In genomic region chr7:79053383-79053889, GRCm38 (mm10) we compare ENCODE assay signal across 8 mouse cellular contexts. TPM values are rescaled to one million over a fixed set of nuclear protein-coding genes. Genes with fewer than 3 reads are reported as not detected.
A peak's percentile ranks its signal among the peaks of the same experiment; 100 is the strongest.
DNase-seq lines count a peak whose midpoint lies in the region; ATAC-seq and TF ChIP-seq lines count a peak whose summit lies in the region.

TSS of gene Acan (plus strand) at chr7:79053483.

- peak within 1 kb of the TSS; percentile 76 for H3K4me2 ChIP-seq in lung, embryonic 14.5 days
- H3K4me2 ChIP-seq in embryonic facial prominence, embryonic 12.5 days (replicated peaks): peak within 1 kb of the TSS; percentile 95
- peak within 1 kb of the TSS; percentile 87 for H3K4me2 ChIP-seq in intestine, embryonic 14.5 days (ENCODE audit: low read length)
- peak within 1 kb of the TSS; percentile 79 for H3K4me2 ChIP-seq in neural tube, embryonic 15.5 days

- WGBS in lung, embryonic 14.5 days: under 1% methylated on average over 23 of the region's 23 CpGs
- WGBS in embryonic facial prominence, embryonic 12.5 days: under 1% methylated on average over 20 of the region's 23 CpGs
- 1% methylated on average over 21 of the region's 23 CpGs for WGBS in intestine, embryonic 14.5 days
- WGBS in neural tube, embryonic 15.5 days: under 1% methylated on average over 21 of the region's 23 CpGs

- H3K4me3 ChIP-seq in lung, embryonic 14.5 days (ENCODE audit: low read depth, low read length): peak within 1 kb of the TSS; percentile 41
- peak within 1 kb of the TSS; percentile 50 for H3K4me3 ChIP-seq in embryonic facial prominence, embryonic 12.5 days
- peak within 1 kb of the TSS; percentile 40 for H3K4me3 ChIP-seq in intestine, embryonic 14.5 days (ENCODE audit: low read depth, low read length)
- H3K4me3 ChIP-seq in neural tube, embryonic 15.5 days (replicated peaks): peak within 1 kb of the TSS; percentile 44

- H3K4me1 ChIP-seq in lung, embryonic 14.5 days (ENCODE audit: insufficient read depth): no peaks in the 10 kb centered on the region
- peaks cover 13% of the 10 kb centered on the region; the same call in 1 of the 2 replicates for H3K4me1 ChIP-seq in embryonic facial prominence, embryonic 12.5 days
- H3K4me1 ChIP-seq in intestine, embryonic 14.5 days (replicated peaks; ENCODE audit: control insufficient read depth, insufficient read depth, low read length): peaks cover 8% of the 10 kb centered on the region; the same call in 1 of the 2 replicates
- peaks cover 22% of the 10 kb centered on the region for H3K4me1 ChIP-seq in neural tube, embryonic 15.5 days

- no peak for ATAC-seq in lung, embryonic 14.5 days (ENCODE audit: insufficient read depth)
- ATAC-seq in embryonic facial prominence, embryonic 12.5 days (ENCODE audit: insufficient number of reproducible peaks, insufficient read depth, low FRiP score, low TSS enrichment): no peak
- no peak for ATAC-seq in intestine, embryonic 14.5 days (replicated peaks; ENCODE audit: low FRiP score, low TSS enrichment, low read depth)
- no peak for ATAC-seq in neural tube, embryonic 15.5 days (ENCODE audit: low FRiP score)
- no peak for ATAC-seq in inflammation-experienced regulatory T-cells, adult 6 months

- H3K9me3 ChIP-seq in lung, embryonic 14.5 days (ENCODE audit: low read depth, low read length): no peaks in the 10 kb centered on the region
- H3K9me3 ChIP-seq in embryonic facial prominence, embryonic 12.5 days: no peaks in the 10 kb centered on the region
- H3K9me3 ChIP-seq in intestine, embryonic 14.5 days (ENCODE audit: control insufficient read depth, low read length): no peaks in the 10 kb centered on the region
- no peaks in the 10 kb centered on the region for H3K9me3 ChIP-seq in neural tube, embryonic 15.5 days (replicated peaks)

- H3K27ac ChIP-seq in lung, embryonic 14.5 days (ENCODE audit: low read depth): no peak within 1 kb of the TSS
- H3K27ac ChIP-seq in embryonic facial prominence, embryonic 12.5 days: no peak within 1 kb of the TSS
- H3K27ac ChIP-seq in intestine, embryonic 14.5 days (ENCODE audit: low read depth): no peak within 1 kb of the TSS
- no peak within 1 kb of the TSS for H3K27ac ChIP-seq in neural tube, embryonic 15.5 days (replicated peaks)

- peak; percentile 13 for DNase-seq in lung, embryonic 14.5 days
- no peak for DNase-seq in lung, postnatal 14 days
- peak; percentile 66 for DNase-seq in intestine, embryonic 14.5 days (ENCODE audit: low spot score)
- DNase-seq in left cerebral cortex, adult 9 months (ENCODE audit: low spot score in 2 of 2): no peak
- DNase-seq in gastrocnemius, adult 8-10 months (ENCODE audit: low spot score in 2 of 2): no peak

- TF ChIP-seq CTCF in lung, embryonic 14.5 days (IDR thresholded peaks at IDR 0.05; ENCODE audit: low read depth): no peak

- H3K9ac ChIP-seq in lung, embryonic 14.5 days: peak within 1 kb of the TSS; percentile 16; the same call in 1 of the 2 replicates
- peak within 1 kb of the TSS; percentile 28 for H3K9ac ChIP-seq in embryonic facial prominence, embryonic 12.5 days
- no peak within 1 kb of the TSS for H3K9ac ChIP-seq in intestine, embryonic 14.5 days (ENCODE audit: low read length)
- H3K9ac ChIP-seq in neural tube, embryonic 15.5 days (replicated peaks): peak within 1 kb of the TSS; percentile 42

- no peaks in the 10 kb centered on the region for H3K36me3 ChIP-seq in lung, embryonic 14.5 days (ENCODE audit: insufficient read depth)
- no peaks in the 10 kb centered on the region for H3K36me3 ChIP-seq in embryonic facial prominence, embryonic 12.5 days
- H3K36me3 ChIP-seq in intestine, embryonic 14.5 days (ENCODE audit: control insufficient read depth, insufficient read depth, low read length): no peaks in the 10 kb centered on the region
- no peaks in the 10 kb centered on the region for H3K36me3 ChIP-seq in neural tube, embryonic 15.5 days

- peaks cover 57% of the 10 kb centered on the region for H3K27me3 ChIP-seq in lung, embryonic 14.5 days (ENCODE audit: insufficient read depth, low read length)
- peaks cover 72% of the 10 kb centered on the region for H3K27me3 ChIP-seq in embryonic facial prominence, embryonic 12.5 days
- H3K27me3 ChIP-seq in intestine, embryonic 14.5 days (replicated peaks; ENCODE audit: control insufficient read depth, insufficient read depth, low read length): peaks cover 76% of the 10 kb centered on the region
- peaks cover 71% of the 10 kb centered on the region for H3K27me3 ChIP-seq in neural tube, embryonic 15.5 days (replicated peaks)

RNA-seq across cellular contexts. Expression of gene Acan, which starts in this region (rescaled TPM):
- polyA plus RNA-seq in lung, embryonic 14.5 days (2014; fragmentation: Nextera tagmentation; extraction: Ambion mirVana): 0.05 and 0.19 TPM in 2 replicates
- 4.8 and 8.1 TPM in 2 replicates for polyA plus RNA-seq in embryonic facial prominence, embryonic 12.5 days (2016; fragmentation: Nextera tagmentation; extraction: Ambion mirVana)
- polyA plus RNA-seq in intestine, embryonic 14.5 days (2014; fragmentation: Nextera tagmentation; extraction: Ambion mirVana): 0.07 and 1.1 TPM in 2 replicates
- polyA plus RNA-seq in neural tube, embryonic 15.5 days (2015; fragmentation: Nextera tagmentation; extraction: Ambion mirVana): 1.6 and 2.6 TPM in 2 replicates
- polyA plus RNA-seq in inflammation-experienced regulatory T-cells, adult 6 months (2017; shearing (Covaris generic)): not detected
- under 1 TPM in 1 of 4 experiments, not detected in 3; 0.05 TPM for total RNA-seq in gastrocnemius, adult 8-10 months (2022)

Comparison
In these comparisons a context has a peak if more than half of its experiments do, and no peak if none do; other contexts are left out.
1. Peak in DNase-seq, H3K4me3 ChIP-seq, H3K9ac ChIP-seq and H3K4me2 ChIP-seq in lung, embryonic 14.5 days; RNA of the gene not detected or under 1 TPM.